Mouse (Mus musculus) lung, postnatal 0 days (tissue): ENCODE measurements around the gene 1700016D06Rik. TPM values are rescaled to one million over a fixed set of nuclear protein-coding genes. Genes with fewer than 3 reads are reported as not detected.

ENCODE experiments used
- ATAC-seq: fragments of 200-750 bp; cut with Nextera tagmentation; 2 replicates; pipeline ENCODE4 v1.8.0; 2017; ENCODE audit warnings: moderate library complexity
- DNase-seq: peaks from one replicate; pipeline ENCODE4 v3.0.0-alpha.2; 2016; ENCODE audit warnings: low spot score
- H3K27ac ChIP-seq: fragments of 300-500 bp; sonication (generic); 2 replicates; pipeline ENCODE4 v1.5.1; 2014; ENCODE audit warnings: antibody characterized with exemption, mild to moderate bottlenecking, low read length, mixed read lengths
- H3K27me3 ChIP-seq: fragments of 300-500 bp; sonication (generic); replicated peaks from 2 replicates; pipeline ENCODE4 v1.6.1; 2014; ENCODE audit warnings: low read length, mixed read lengths; ENCODE audit not compliant: insufficient read depth
- H3K36me3 ChIP-seq: fragments of 300-500 bp; sonication (generic); 2 replicates; pipeline ENCODE4 v1.6.1; 2014; ENCODE audit warnings: low read length, mixed read lengths; ENCODE audit not compliant: insufficient read depth
- H3K4me1 ChIP-seq: fragments of 300-500 bp; sonication (generic); 2 replicates; pipeline ENCODE4 v1.6.1; 2014; ENCODE audit warnings: antibody characterized with exemption, low read depth, low read length, mixed read lengths; ENCODE audit not compliant: insufficient read depth
- H3K4me2 ChIP-seq: fragments of 300-500 bp; sonication (generic); replicated peaks from 2 replicates; pipeline ENCODE4 v1.6.1; 2014; ENCODE audit warnings: low read depth, mild to moderate bottlenecking, low read length, moderate library complexity, mixed read lengths
- H3K4me3 ChIP-seq: fragments of 300-500 bp; sonication (generic); 2 replicates; pipeline ENCODE4 v1.5.1; 2014; ENCODE audit warnings: low read depth, low read length
- H3K9ac ChIP-seq: fragments of 300-500 bp; sonication (generic); replicated peaks from 2 replicates; pipeline ENCODE4 v1.6.1; 2014; ENCODE audit warnings: low read depth, mild to moderate bottlenecking
- H3K9me3 ChIP-seq: fragments of 300-500 bp; sonication (generic); 2 replicates; pipeline ENCODE4 v1.6.1; 2016; ENCODE audit warnings: low read length, mixed read lengths
- CTCF ChIP-seq: IDR thresholded peaks from 2 replicates; pipeline ENCODE4 v1.5.1; 2016; ENCODE audit warnings: antibody characterized with exemption, mild to moderate bottlenecking
- EP300 ChIP-seq: IDR thresholded peaks from 2 replicates; pipeline ENCODE4 v1.6.1; 2016; ENCODE audit warnings: antibody characterized with exemption, mild to moderate bottlenecking, control low read depth
- WGBS: fragments of 180-500 bp; shearing (Covaris S2); extraction: QIAGEN DNeasy Blood & Tissue Kit; methylation state at CpG from one replicate; pipeline ENCODE4 v1.1.7; 2014; 5-methylcytosine and 5-hydroxymethylcytosine counted together
- microRNA-seq: library from miRNA; unstranded; fragments of <30 nt; microRNA quantifications from one replicate; pipeline ENCODE4, GENCODE M21; 2016
- polyA plus RNA-seq: library from polyadenylated mRNA; unstranded; fragments of >200 nt; fragmentation: Nextera tagmentation; extraction: Ambion mirVana; gene quantifications from 2 replicates; pipeline ENCODE4 v1.2.1, GENCODE M21; 2015

Gene 1700016D06Rik
- polyA plus RNA-seq, 1 experiment from 2014 or later, result not detected

DNA sequence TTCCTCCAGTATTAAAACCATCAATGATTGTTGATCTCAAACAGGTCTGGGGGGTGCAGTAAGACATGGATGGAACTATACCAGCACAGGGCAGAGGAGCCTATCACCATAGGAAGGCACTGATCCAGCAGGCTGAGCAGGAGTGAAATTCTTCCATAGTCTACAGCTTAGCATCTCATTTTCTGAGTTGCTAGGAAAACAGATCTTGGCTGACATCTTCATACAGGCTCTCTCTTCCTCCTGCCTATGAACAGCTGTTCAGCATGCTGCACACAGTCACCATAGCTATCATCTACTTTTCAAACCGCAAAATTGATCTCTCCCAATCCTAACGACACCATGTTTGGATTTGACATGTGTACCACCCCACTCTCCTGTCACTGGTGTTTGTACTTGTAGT, 82.8 kb downstream of the 1700016D06Rik start:
- WGBS, result 90% methylated on average over 2 of the region's 2 CpGs
- ATAC-seq (no peak), DNase-seq (no peak)

DNA sequence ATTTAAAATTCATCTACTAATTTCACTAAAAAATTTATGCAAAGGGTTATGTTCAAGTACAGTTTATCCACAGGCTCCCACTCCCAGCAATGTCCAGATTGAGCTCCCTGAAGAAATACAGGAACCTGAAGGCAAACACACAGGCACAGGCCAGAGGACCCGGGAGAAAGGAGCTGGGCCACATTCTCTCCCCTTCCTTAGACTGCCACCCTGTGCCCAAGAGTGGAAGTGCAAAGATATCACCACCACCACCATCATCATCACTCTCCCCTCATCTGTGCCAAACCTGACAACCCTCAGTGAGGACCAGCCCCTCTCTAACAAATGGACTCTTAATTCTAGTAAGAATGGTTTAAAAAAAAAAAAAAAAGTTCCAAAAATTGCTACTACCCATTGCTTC, 84.6 kb downstream of the 1700016D06Rik start:
- Histone ChIP-seq H3K36me3 (peaks cover 43% of the 10 kb centered on the region), H3K4me3 (no peak overlapping the region), H3K9ac (no peak overlapping the region), H3K4me2 (no peak overlapping the region), H3K9me3 (no peaks in the 10 kb centered on the region), H3K27me3 (no peaks in the 10 kb centered on the region), H3K27ac (no peak overlapping the region), H3K4me1 (no peaks in the 10 kb centered on the region)
- 6% methylated on average over 1 of the region's 1 CpGs for WGBS
- no peak for TF ChIP-seq EP300
- peak; percentile 88 for TF ChIP-seq CTCF
- peak; percentile 58 for DNase-seq
- peak; percentile 50 for ATAC-seq

More for the DNA sequence above, 82.8 kb downstream of the 1700016D06Rik start:
- no peak overlapping the region for H3K4me2 ChIP-seq
- no peak for TF ChIP-seq EP300
- TF ChIP-seq CTCF, result no peak
- no peak overlapping the region for H3K27ac ChIP-seq
- H3K4me1 ChIP-seq, result no peaks in the 10 kb centered on the region
- no peaks in the 10 kb centered on the region for H3K27me3 ChIP-seq
- H3K9me3 ChIP-seq, result no peaks in the 10 kb centered on the region
- H3K9ac ChIP-seq, result no peak overlapping the region
- no peak overlapping the region for H3K4me3 ChIP-seq
- H3K36me3 ChIP-seq, result peaks cover 31% of the 10 kb centered on the region

DNA sequence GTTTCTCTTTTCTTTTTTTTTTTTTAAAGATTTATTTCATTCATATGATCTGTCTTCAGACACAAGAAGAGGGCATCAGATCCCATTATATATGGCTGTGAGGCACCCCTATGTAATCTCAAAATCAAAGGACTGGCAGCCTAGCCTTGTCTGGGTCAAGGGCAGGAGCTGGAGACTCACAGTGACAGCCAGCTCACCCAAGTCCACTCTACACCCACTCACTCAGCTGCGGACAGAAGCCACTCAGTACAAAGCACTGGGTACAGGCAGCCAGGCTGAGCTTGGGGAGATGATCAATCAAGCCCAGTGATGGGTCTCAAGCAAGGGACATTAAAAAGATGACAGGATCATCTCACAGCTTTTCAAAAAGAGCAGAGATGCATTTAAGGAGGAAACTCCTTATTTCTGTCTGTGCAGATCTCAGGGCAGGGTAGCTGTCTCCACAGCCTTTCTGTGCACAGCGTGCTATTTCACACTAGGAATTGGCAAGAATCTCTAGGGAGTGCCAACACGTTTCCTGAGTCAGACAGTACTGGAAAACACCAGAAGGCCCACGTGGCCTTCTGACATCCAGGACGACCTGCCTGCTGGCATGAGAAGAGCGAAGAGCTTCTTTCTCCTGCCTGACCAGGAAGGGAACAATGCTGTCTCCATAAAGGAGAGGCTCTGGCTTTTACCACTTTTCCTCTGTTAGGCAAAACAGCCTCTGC, 86.6 kb downstream of the 1700016D06Rik start:
- H3K36me3 ChIP-seq, result peaks cover 34% of the 10 kb centered on the region; the same call in 1 of the 2 replicates

GRCm38 (mm10) chr8:11608848-11609247, 92.0 kb downstream of the 1700016D06Rik start:
- WGBS, result 95% methylated on average over 9 of the region's 9 CpGs
- peaks cover 17% of the 10 kb centered on the region; the same call in 1 of the 2 replicates for H3K36me3 ChIP-seq

More for the DNA sequence above, 86.6 kb downstream of the 1700016D06Rik start:
- ATAC-seq (no peak), DNase-seq (no peak)
- H3K27ac ChIP-seq, result no peak overlapping the region
- no peak overlapping the region for H3K4me3 ChIP-seq
- H3K4me2 ChIP-seq, result no peak overlapping the region
- no peaks in the 10 kb centered on the region for H3K9me3 ChIP-seq
- WGBS, result 74% methylated on average over 6 of the region's 6 CpGs
- no peaks in the 10 kb centered on the region for H3K4me1 ChIP-seq
- H3K27me3 ChIP-seq, result no peaks in the 10 kb centered on the region
- H3K9ac ChIP-seq, result no peak overlapping the region
- TF ChIP-seq CTCF, result no peak
- no peak for TF ChIP-seq EP300

More at GRCm38 (mm10) chr8:11608848-11609247, 92.0 kb downstream of the 1700016D06Rik start:
- DNase-seq, result no peak
- TF ChIP-seq EP300, result no peak
- no peak for TF ChIP-seq CTCF
- H3K27me3 ChIP-seq, result no peaks in the 10 kb centered on the region
- H3K9ac ChIP-seq, result no peak overlapping the region
- no peak overlapping the region for H3K4me3 ChIP-seq
- no peaks in the 10 kb centered on the region for H3K4me1 ChIP-seq
- H3K9me3 ChIP-seq, result no peaks in the 10 kb centered on the region
- ATAC-seq, result no peak
- no peak overlapping the region for H3K27ac ChIP-seq
- no peak overlapping the region for H3K4me2 ChIP-seq

Small RNA genes lying within 50 kb of the gene (microRNA-seq; reads per million reads assigned to microRNA genes)
- 0.98 reads per million for gene Mir7238

Other genes with a start within 250 kb of the 1700016D06Rik start
- 17.8 and 19.9 TPM in 2 replicates for gene Rab20, start 222.4 kb downstream of the 1700016D06Rik start, polyA plus RNA-seq
- 201 and 223 TPM in 2 replicates for gene Naxd, start 203.6 kb downstream of the 1700016D06Rik start, polyA plus RNA-seq
- 13.7 and 16.5 TPM in 2 replicates for gene Cars2, start 150.3 kb downstream of the 1700016D06Rik start, polyA plus RNA-seq
- gene Ing1, start 145.5 kb downstream of the 1700016D06Rik start, polyA plus RNA-seq, result 40.9 and 42.5 TPM in 2 replicates
- gene Ankrd10, start 65.3 kb downstream of the 1700016D06Rik start, polyA plus RNA-seq, result 38.9 and 39.2 TPM in 2 replicates
- 31.6 and 33.2 TPM in 2 replicates for gene Arhgef7, start 26.7 kb upstream of the 1700016D06Rik start, polyA plus RNA-seq
- 0.20 TPM in 1 of 2 replicates, not detected in the other for gene Tex29, start 139.4 kb upstream of the 1700016D06Rik start, polyA plus RNA-seq